Comparison of ENCODE assay signal across 9 mouse cellular contexts in the genomic region with DNA sequence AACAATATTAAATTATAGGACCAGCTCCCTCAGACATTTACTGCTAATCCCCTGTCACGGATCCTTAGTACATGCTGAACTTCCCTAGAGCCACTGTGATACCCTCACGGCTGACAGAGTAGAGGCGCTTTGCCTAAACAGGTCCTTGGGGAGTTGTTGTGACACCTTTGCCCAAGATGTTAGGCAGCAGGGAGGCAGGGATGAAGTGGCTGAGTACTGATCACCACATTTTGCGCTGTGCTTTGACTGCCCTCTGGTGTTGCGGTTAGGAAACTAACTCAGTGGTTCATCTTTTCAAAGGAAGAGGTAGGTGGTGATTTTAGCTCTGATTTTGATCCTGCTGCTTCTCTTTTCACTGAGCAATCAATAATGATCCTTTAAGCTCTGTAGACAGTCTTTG. TPM values are rescaled to one million over a fixed set of nuclear protein-coding genes. Genes with fewer than 3 reads are reported as not detected.
DNase-seq lines count a peak whose midpoint lies in the region; ATAC-seq and TF ChIP-seq lines count a peak whose summit lies in the region.
"Had no signal": no experiment of that assay in that cellular context is flagged by ENCODE, and none has a peak within 500 bp of the region (broad histone marks: within the 10 kb centered on the region; RNA-seq: fewer than 3 reads in every experiment).

No protein-coding gene starts in this region.

- no peak overlapping the region for H3K9ac ChIP-seq in forebrain, embryonic 14.5 days (ENCODE audit: low read length)
- H3K9ac ChIP-seq: stomach, embryonic 15.5 days had no signal

- 45% methylated on average over 5 of the region's 5 CpGs for WGBS in forebrain, embryonic 14.5 days
- WGBS in thymus, adult 2 months: 70% methylated on average over 5 of the region's 5 CpGs

- peak; percentile 28 for DNase-seq in urinary bladder, adult 2 months (ENCODE audit: low spot score)
- DNase-seq in urinary bladder, postnatal 4 days (ENCODE audit: low spot score in 2 of 2): no peak
- DNase-seq in forebrain, embryonic 14.5 days (ENCODE audit: low spot score): peak; percentile 81
- DNase-seq in hindlimb bud, embryonic 11.5 days (ENCODE audit: extremely low spot score, low read depth, low spot score): peak; percentile 20
- DNase-seq in left cerebral cortex, postnatal 4 days: peak; percentile 56
- peak; percentile 67 for DNase-seq in thymus, adult 2 months

- H3K4me3 ChIP-seq in forebrain, embryonic 14.5 days (ENCODE audit: low read depth, low read length): no peak overlapping the region
- H3K4me3 ChIP-seq in thymus, adult 2 months (ENCODE audit: control insufficient read depth, insufficient read depth, low read length): no peak overlapping the region
- H3K4me3 ChIP-seq: stomach, embryonic 15.5 days had no signal

- ATAC-seq in cerebellum, adult (ENCODE audit: insufficient number of reproducible peaks, low FRiP score, low TSS enrichment): peak; percentile 56; the same call in 1 of the 2 replicates
- 0 out of 2 replicates have a peak, but pooled peaks have one; percentile 42 for ATAC-seq in forebrain, embryonic 14.5 days
- peak; percentile 56; the same call in 1 of the 2 replicates for ATAC-seq in monocyte, adult 5-6 weeks (replicated peaks; ENCODE audit: insufficient number of reproducible peaks, low FRiP score, low TSS enrichment, poor library complexity, severe bottlenecking)

- peaks cover 29% of the 10 kb centered on the region for H3K36me3 ChIP-seq in forebrain, embryonic 14.5 days (ENCODE audit: control insufficient read depth, insufficient read depth, low read length)
- peaks cover 10% of the 10 kb centered on the region for H3K36me3 ChIP-seq in thymus, adult 2 months (ENCODE audit: control insufficient read depth, insufficient read depth, low read length)

- no peak for TF ChIP-seq POLR2A in thymus, adult 2 months (IDR thresholded peaks at IDR 0.05; ENCODE audit: control insufficient read depth, extremely low read depth, insufficient read depth, low read length, poor library complexity)

- intact Hi-C loops in left cerebral cortex, postnatal 4 days (cut with DNase I): no loop called here

- no peak for TF ChIP-seq CTCF in thymus, adult 2 months (IDR thresholded peaks at IDR 0.05; ENCODE audit: borderline replicate concordance, control insufficient read depth, extremely low read depth, insufficient read depth, low read length, poor library complexity)

- H3K9me3 ChIP-seq in forebrain, embryonic 14.5 days (replicated peaks; ENCODE audit: control insufficient read depth, low read length): no peaks in the 10 kb centered on the region
- H3K9me3 ChIP-seq: stomach, embryonic 15.5 days had no signal

- no peaks in the 10 kb centered on the region for H3K27me3 ChIP-seq in forebrain, embryonic 14.5 days (replicated peaks; ENCODE audit: control insufficient read depth, insufficient read depth, low read length)
- H3K27me3 ChIP-seq in thymus, adult 2 months (ENCODE audit: control insufficient read depth, insufficient read depth, low read length): no peaks in the 10 kb centered on the region
- H3K27me3 ChIP-seq: stomach, embryonic 15.5 days had no signal

- no peak overlapping the region for H3K27ac ChIP-seq in forebrain, embryonic 14.5 days (ENCODE audit: low read depth, low read length)
- H3K27ac ChIP-seq in thymus, adult 2 months (ENCODE audit: control insufficient read depth, insufficient read depth, low read length): no peak overlapping the region
- H3K27ac ChIP-seq: stomach, embryonic 15.5 days had no signal

- H3K4me1 ChIP-seq in forebrain, embryonic 14.5 days (ENCODE audit: control insufficient read depth, insufficient read depth, low read length): no peaks in the 10 kb centered on the region
- peaks cover 4% of the 10 kb centered on the region; the same call in 1 of the 2 replicates for H3K4me1 ChIP-seq in thymus, adult 2 months (replicated peaks; ENCODE audit: control insufficient read depth, insufficient read depth, low read length)

- H3K4me2 ChIP-seq in forebrain, embryonic 14.5 days (ENCODE audit: low read length): no peak overlapping the region
- H3K4me2 ChIP-seq: stomach, embryonic 15.5 days had no signal

RNA-seq across cellular contexts. Expression of a gene that starts 40.5 kb away (rescaled TPM):
- 15.9 and 20.2 TPM in 2 replicates for polyA plus RNA-seq in urinary bladder, adult 2 months (2012; rRNA removed)
- 29.3 and 31.2 TPM in 2 replicates for polyA plus RNA-seq in forebrain, embryonic 14.5 days (2014; fragmentation: Nextera tagmentation; extraction: Ambion mirVana)
- 10 to 100 TPM; 39.1 to 43.5 TPM for total RNA-seq in left cerebral cortex, postnatal 4 days (2021)
- total RNA-seq in monocyte, adult 5-6 weeks (2017): 27.4 to 32.4 TPM (median 29.0 TPM) in 3 replicates
- polyA plus RNA-seq in thymus, adult 2 months (2012; rRNA removed): 14.5 and 16.5 TPM in 2 replicates

RNA-seq across cellular contexts. Expression of a gene that starts 40.5 kb away (rescaled TPM):
- polyA plus RNA-seq in urinary bladder, adult 2 months (2012; rRNA removed): 93.8 and 107 TPM in 2 replicates
- 141 and 144 TPM in 2 replicates for polyA plus RNA-seq in forebrain, embryonic 14.5 days (2014; fragmentation: Nextera tagmentation; extraction: Ambion mirVana)
- total RNA-seq in left cerebral cortex, postnatal 4 days (2021): 10 to 100 TPM; 81.9 to 85.9 TPM
- 121 to 168 TPM (median 162 TPM) in 3 replicates for total RNA-seq in monocyte, adult 5-6 weeks (2017)
- 25.5 TPM in 2 replicates for polyA plus RNA-seq in thymus, adult 2 months (2012; rRNA removed)

Comparison
In these comparisons a context has a peak if more than half of its experiments do, and no peak if none do; other contexts are left out.
1. DNase-seq: peak in urinary bladder, adult 2 months (single experiment), forebrain, embryonic 14.5 days (single experiment), hindlimb bud, embryonic 11.5 days (single experiment), left cerebral cortex, postnatal 4 days (single experiment) and thymus, adult 2 months (single experiment); none in urinary bladder, postnatal 4 days (0 of 2).
2. Peak in every context shown above with its lines, with median percentiles within 50 percentile points of each other: ATAC-seq.